Mouse (Mus musculus): ENCODE results near the gene Hoxa11.

DNA sequence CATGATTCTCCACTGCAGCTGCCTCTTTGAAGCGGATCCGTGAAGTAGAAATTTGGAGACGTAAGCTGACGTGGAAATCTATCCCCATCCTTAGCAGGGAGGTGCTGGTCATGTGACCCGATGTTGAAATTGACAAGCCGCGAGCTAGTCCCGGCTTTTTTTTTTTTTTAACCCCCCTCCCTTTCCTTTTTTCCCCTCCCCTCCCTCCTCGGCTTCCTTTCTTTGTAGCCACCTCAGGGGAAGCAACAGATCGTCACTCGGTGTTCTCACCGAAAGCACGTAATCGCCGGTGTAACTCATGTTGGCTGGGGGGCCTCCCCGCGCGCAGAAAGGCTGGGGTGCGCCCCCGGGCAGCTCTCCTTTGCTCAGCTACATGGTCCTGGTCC, at the start of gene Hoxa11:
- TF ChIP-seq CTCF (IDR thresholded peaks at IDR 0.05; ENCODE audit: extremely low read depth, insufficient read length, insufficient replicate concordance, low read depth, low read length), result no peak
- no peak for TF ChIP-seq POLR2A (IDR thresholded peaks at IDR 0.05; ENCODE audit: low read depth, low read length)
